Mouse (Mus musculus): ENCODE measurements around the gene Kcng1. TPM values are rescaled to one million over a fixed set of nuclear protein-coding genes. Genes with fewer than 3 reads are reported as not detected.
A peak's percentile ranks its signal among the peaks of the same experiment; 100 is the strongest.

Kcng1 gene
- polyA plus RNA-seq (2014; fragmentation: Nextera tagmentation; extraction: Ambion mirVana) = 0.56 and 0.63 TPM in 2 replicates

GRCm38 (mm10) chr2:168281582-168281981 is at the start of gene Kcng1:
Gene Kcng1, minus strand, starts transcription at chr2:168281736.
- peak within 1 kb of the TSS; percentile 44 for H3K4me3 ChIP-seq (ENCODE audit: low read depth, low read length)
- DNase-seq (ENCODE audit: low spot score) (no peak), ATAC-seq (ENCODE audit: low FRiP score) (no peak)
- H3K9me3 ChIP-seq (ENCODE audit: control insufficient read depth, low read length) = no peaks in the 10 kb centered on the region
- no peaks in the 10 kb centered on the region for H3K36me3 ChIP-seq (ENCODE audit: control insufficient read depth, insufficient read depth, low read length)
- peak within 1 kb of the TSS; percentile 23; the same call in 1 of the 2 replicates for H3K9ac ChIP-seq (ENCODE audit: low read depth, low read length)
- H3K27me3 ChIP-seq (ENCODE audit: control insufficient read depth, insufficient read depth, low read length) = peaks cover 41% of the 10 kb centered on the region
- peaks cover 8% of the 10 kb centered on the region for H3K4me1 ChIP-seq (replicated peaks; ENCODE audit: control insufficient read depth, insufficient read depth, low read length)
- 14% methylated on average over 12 of the region's 12 CpGs for WGBS
- H3K4me2 ChIP-seq (replicated peaks; ENCODE audit: low read depth, low read length) = peak within 1 kb of the TSS; percentile 93
- H3K27ac ChIP-seq (ENCODE audit: low read depth, low read length) = no peak within 1 kb of the TSS

GRCm38 (mm10) chr2:168330421-168331070 is 49.0 kb upstream of the Kcng1 start:
- Histone ChIP-seq H3K9ac (ENCODE audit: low read depth, low read length) (no peak overlapping the region), H3K9me3 (ENCODE audit: control insufficient read depth, low read length) (no peaks in the 10 kb centered on the region), H3K36me3 (ENCODE audit: control insufficient read depth, insufficient read depth, low read length) (no peaks in the 10 kb centered on the region), H3K4me2 (replicated peaks; ENCODE audit: low read depth, low read length) (no peak overlapping the region), H3K27ac (ENCODE audit: low read depth, low read length) (no peak overlapping the region), H3K27me3 (ENCODE audit: control insufficient read depth, insufficient read depth, low read length) (no peaks in the 10 kb centered on the region), H3K4me1 (replicated peaks; ENCODE audit: control insufficient read depth, insufficient read depth, low read length) (peaks cover 4% of the 10 kb centered on the region), H3K4me3 (ENCODE audit: low read depth, low read length) (no peak overlapping the region)
- ATAC-seq (ENCODE audit: low FRiP score) (no peak), DNase-seq (ENCODE audit: low spot score) (no peak)
- WGBS = 62% methylated on average over 11 of the region's 11 CpGs

GRCm38 (mm10) chr2:168321716-168322374 is 40.3 kb upstream of the Kcng1 start:
- Histone ChIP-seq H3K36me3 (ENCODE audit: control insufficient read depth, insufficient read depth, low read length) (no peaks in the 10 kb centered on the region), H3K9me3 (ENCODE audit: control insufficient read depth, low read length) (no peaks in the 10 kb centered on the region), H3K4me2 (replicated peaks; ENCODE audit: low read depth, low read length) (no peak overlapping the region), H3K4me3 (ENCODE audit: low read depth, low read length) (no peak overlapping the region), H3K27ac (ENCODE audit: low read depth, low read length) (no peak overlapping the region), H3K9ac (ENCODE audit: low read depth, low read length) (no peak overlapping the region), H3K4me1 (replicated peaks; ENCODE audit: control insufficient read depth, insufficient read depth, low read length) (no peaks in the 10 kb centered on the region), H3K27me3 (ENCODE audit: control insufficient read depth, insufficient read depth, low read length) (no peaks in the 10 kb centered on the region)
- no peak for ATAC-seq (ENCODE audit: low FRiP score)
- 68% methylated on average over 10 of the region's 10 CpGs for WGBS
- DNase-seq (ENCODE audit: low spot score) = no peak

- DNase-seq (ENCODE audit: low spot score) (no peak), ATAC-seq (ENCODE audit: low FRiP score) (no peak)
- Histone ChIP-seq H3K27me3 (ENCODE audit: control insufficient read depth, insufficient read depth, low read length) (no peaks in the 10 kb centered on the region), H3K36me3 (ENCODE audit: control insufficient read depth, insufficient read depth, low read length) (no peaks in the 10 kb centered on the region), H3K27ac (ENCODE audit: low read depth, low read length) (no peak overlapping the region), H3K9me3 (ENCODE audit: control insufficient read depth, low read length) (no peaks in the 10 kb centered on the region), H3K4me3 (ENCODE audit: low read depth, low read length) (no peak overlapping the region), H3K4me2 (replicated peaks; ENCODE audit: low read depth, low read length) (no peak overlapping the region), H3K4me1 (replicated peaks; ENCODE audit: control insufficient read depth, insufficient read depth, low read length) (no peaks in the 10 kb centered on the region), H3K9ac (ENCODE audit: low read depth, low read length) (no peak overlapping the region)
- WGBS = 87% methylated on average over 17 of the region's 17 CpGs
Observed at GRCm38 (mm10) chr2:168320388-168321182, 39.0 kb upstream of the Kcng1 start.

- 61% methylated on average over 16 of the region's 16 CpGs for WGBS
- ATAC-seq (ENCODE audit: low FRiP score) = no peak
- no peaks in the 10 kb centered on the region for H3K36me3 ChIP-seq (ENCODE audit: control insufficient read depth, insufficient read depth, low read length)
- H3K4me1 ChIP-seq (replicated peaks; ENCODE audit: control insufficient read depth, insufficient read depth, low read length) = no peaks in the 10 kb centered on the region
- no peak for DNase-seq (ENCODE audit: low spot score)
- H3K9ac ChIP-seq (ENCODE audit: low read depth, low read length) = no peak overlapping the region
- H3K27ac ChIP-seq (ENCODE audit: low read depth, low read length) = no peak overlapping the region
- H3K4me2 ChIP-seq (replicated peaks; ENCODE audit: low read depth, low read length) = no peak overlapping the region
- H3K27me3 ChIP-seq (ENCODE audit: control insufficient read depth, insufficient read depth, low read length) = no peaks in the 10 kb centered on the region
- H3K9me3 ChIP-seq (ENCODE audit: control insufficient read depth, low read length) = no peaks in the 10 kb centered on the region
- no peak overlapping the region for H3K4me3 ChIP-seq (ENCODE audit: low read depth, low read length)
Observed at GRCm38 (mm10) chr2:168314646-168315446, 33.3 kb upstream of the Kcng1 start.

GRCm38 (mm10) chr2:168312504-168312903 is 31.0 kb upstream of the Kcng1 start:
- 51% methylated on average over 4 of the region's 4 CpGs for WGBS
- Histone ChIP-seq H3K36me3 (ENCODE audit: control insufficient read depth, insufficient read depth, low read length) (no peaks in the 10 kb centered on the region), H3K9me3 (ENCODE audit: control insufficient read depth, low read length) (no peaks in the 10 kb centered on the region), H3K27me3 (ENCODE audit: control insufficient read depth, insufficient read depth, low read length) (no peaks in the 10 kb centered on the region), H3K9ac (ENCODE audit: low read depth, low read length) (no peak overlapping the region), H3K4me3 (ENCODE audit: low read depth, low read length) (no peak overlapping the region), H3K4me2 (replicated peaks; ENCODE audit: low read depth, low read length) (no peak overlapping the region), H3K4me1 (replicated peaks; ENCODE audit: control insufficient read depth, insufficient read depth, low read length) (no peaks in the 10 kb centered on the region), H3K27ac (ENCODE audit: low read depth, low read length) (no peak overlapping the region)
- DNase-seq (ENCODE audit: low spot score) (no peak), ATAC-seq (ENCODE audit: low FRiP score) (no peak)

- Histone ChIP-seq H3K27ac (ENCODE audit: low read depth, low read length) (no peak overlapping the region), H3K4me2 (replicated peaks; ENCODE audit: low read depth, low read length) (no peak overlapping the region), H3K27me3 (ENCODE audit: control insufficient read depth, insufficient read depth, low read length) (no peaks in the 10 kb centered on the region), H3K4me3 (ENCODE audit: low read depth, low read length) (no peak overlapping the region), H3K36me3 (ENCODE audit: control insufficient read depth, insufficient read depth, low read length) (no peaks in the 10 kb centered on the region), H3K9ac (ENCODE audit: low read depth, low read length) (no peak overlapping the region), H3K9me3 (ENCODE audit: control insufficient read depth, low read length) (no peaks in the 10 kb centered on the region), H3K4me1 (replicated peaks; ENCODE audit: control insufficient read depth, insufficient read depth, low read length) (no peaks in the 10 kb centered on the region)
- WGBS = 93% methylated on average over 16 of the region's 16 CpGs
- DNase-seq (ENCODE audit: low spot score) (no peak), ATAC-seq (ENCODE audit: low FRiP score) (no peak)
Observed at GRCm38 (mm10) chr2:168311006-168311405, 29.5 kb upstream of the Kcng1 start.

- Histone ChIP-seq H3K9me3 (ENCODE audit: control insufficient read depth, low read length) (no peaks in the 10 kb centered on the region), H3K4me1 (replicated peaks; ENCODE audit: control insufficient read depth, insufficient read depth, low read length) (no peaks in the 10 kb centered on the region), H3K4me2 (replicated peaks; ENCODE audit: low read depth, low read length) (no peak overlapping the region), H3K36me3 (ENCODE audit: control insufficient read depth, insufficient read depth, low read length) (no peaks in the 10 kb centered on the region), H3K9ac (ENCODE audit: low read depth, low read length) (no peak overlapping the region), H3K27me3 (ENCODE audit: control insufficient read depth, insufficient read depth, low read length) (no peaks in the 10 kb centered on the region), H3K4me3 (ENCODE audit: low read depth, low read length) (no peak overlapping the region), H3K27ac (ENCODE audit: low read depth, low read length) (no peak overlapping the region)
- DNase-seq (ENCODE audit: low spot score) = no peak
- ATAC-seq (ENCODE audit: low FRiP score) = no peak
- WGBS = 83% methylated on average over 7 of the region's 7 CpGs
Observed at GRCm38 (mm10) chr2:168308916-168309315, 27.4 kb upstream of the Kcng1 start.
